Mouse (Mus musculus): ENCODE results near the gene Prr12.
"Not testable (repeated sequence)": the region's sequence is repeated elsewhere in the genome, so short reads cannot be mapped to it uniquely, and the experiment has no call there.

Prr12 gene

GRCm38 (mm10) chr7:45052862-45053116, at the start of gene Prr12:
Prr12 (minus strand) TSS chr7:45052881.
- DNase-seq, result no peak

- no peak for DNase-seq
These were observed 49.8 kb upstream of the Prr12 start for GRCm38 (mm10) chr7:45102441-45102840.

- no peak for DNase-seq
These were observed 47.4 kb upstream of the Prr12 start for GRCm38 (mm10) chr7:45100046-45100445.

- DNase-seq, result peak; percentile 48 to 51
These were observed 46.0 kb upstream of the Prr12 start for GRCm38 (mm10) chr7:45098541-45099240.

GRCm38 (mm10) chr7:45097479-45097878, 44.8 kb upstream of the Prr12 start:
- no peak for DNase-seq

- not testable (repeated sequence) for DNase-seq
These were observed 43.3 kb upstream of the Prr12 start for GRCm38 (mm10) chr7:45095965-45096364.

- DNase-seq, result no peak
These were observed 42.7 kb upstream of the Prr12 start for GRCm38 (mm10) chr7:45095367-45095766.

- DNase-seq, result no peak
These were observed 41.4 kb upstream of the Prr12 start for GRCm38 (mm10) chr7:45094121-45094520.

- no peak for DNase-seq
These were observed 40.8 kb upstream of the Prr12 start for GRCm38 (mm10) chr7:45093516-45093905.

GRCm38 (mm10) chr7:45092828-45093515, 40.3 kb upstream of the Prr12 start:
- no peak for DNase-seq

GRCm38 (mm10) chr7:45092048-45092447, 39.4 kb upstream of the Prr12 start, which contains the start of gene Rcn3:
Rcn3 (minus strand) TSS chr7:45092221.
- peak in 1 of 2 experiments; percentile 12 for DNase-seq

GRCm38 (mm10) chr7:45091001-45091990, 38.6 kb upstream of the Prr12 start:
- DNase-seq, result peak; percentile 18 to 37

- peak; percentile 56 to 62 for DNase-seq
These were observed 37.7 kb upstream of the Prr12 start for GRCm38 (mm10) chr7:45090251-45090977.

- no peak for DNase-seq
These were observed 35.9 kb upstream of the Prr12 start for GRCm38 (mm10) chr7:45088597-45088996.

- DNase-seq, result peak in 1 of 2 experiments; percentile 19
These were observed 33.4 kb upstream of the Prr12 start for GRCm38 (mm10) chr7:45086084-45086483.

- DNase-seq, result no peak
These were observed 30.7 kb upstream of the Prr12 start for GRCm38 (mm10) chr7:45083300-45083890.

GRCm38 (mm10) chr7:45082401-45083299, 30.0 kb upstream of the Prr12 start:
- peak; percentile 64 to 67 for DNase-seq

GRCm38 (mm10) chr7:45081016-45081415, 28.3 kb upstream of the Prr12 start:
- no peak for DNase-seq

- DNase-seq, result peak; percentile 94 to 95
These were observed 27.2 kb upstream of the Prr12 start for GRCm38 (mm10) chr7:45079856-45080255.

- DNase-seq, result peak; percentile 82 to 84
These were observed 25.8 kb upstream of the Prr12 start for GRCm38 (mm10) chr7:45078513-45078912.

GRCm38 (mm10) chr7:45077829-45078228, 25.1 kb upstream of the Prr12 start:
- DNase-seq, result no peak
